Comparison of ENCODE assay signal across 8 mouse cellular contexts in genomic region chr19:4942551-4943252, GRCm38 (mm10). TPM values are rescaled to one million over a fixed set of nuclear protein-coding genes. Genes with fewer than 3 reads are reported as not detected.
DNase-seq lines count a peak whose midpoint lies in the region; ATAC-seq and TF ChIP-seq lines count a peak whose summit lies in the region.

Peli3 (minus strand) TSS chr19:4943127.

- WGBS in forebrain, embryonic 10.5 days: under 1% methylated on average over 55 of the region's 55 CpGs
- WGBS in heart, embryonic 15.5 days: under 1% methylated on average over 54 of the region's 55 CpGs
- 2% methylated on average over 49 of the region's 55 CpGs for WGBS in liver, embryonic 14.5 days (ENCODE audit: insufficient replicate concordance)
- under 1% methylated on average over 52 of the region's 55 CpGs for WGBS in stomach, embryonic 15.5 days

- peak within 1 kb of the TSS; percentile 52 for H3K9ac ChIP-seq in heart, embryonic 15.5 days
- H3K9ac ChIP-seq in liver, embryonic 14.5 days (replicated peaks): no peak within 1 kb of the TSS
- H3K9ac ChIP-seq in stomach, embryonic 15.5 days: peak within 1 kb of the TSS; percentile 45; the same call in 1 of the 2 replicates

- no peak for TF ChIP-seq EP300 in liver, embryonic 14.5 days (IDR thresholded peaks at IDR 0.05; ENCODE audit: low read depth)

- no peaks in the 10 kb centered on the region for H3K36me3 ChIP-seq in forebrain, embryonic 10.5 days (replicated peaks)
- no peaks in the 10 kb centered on the region for H3K36me3 ChIP-seq in heart, embryonic 15.5 days
- H3K36me3 ChIP-seq in liver, embryonic 14.5 days (replicated peaks; ENCODE audit: control insufficient read depth, insufficient read depth, low read depth): no peaks in the 10 kb centered on the region
- no peaks in the 10 kb centered on the region for H3K36me3 ChIP-seq in stomach, embryonic 15.5 days

- TF ChIP-seq CTCF in liver, embryonic 14.5 days (IDR thresholded peaks at IDR 0.05; ENCODE audit: low read depth): no peak

- peak within 1 kb of the TSS; percentile 57 for H3K4me3 ChIP-seq in brown adipose tissue, adult 24 weeks (ENCODE audit: insufficient read depth, low read depth, low read length)
- peak within 1 kb of the TSS; percentile 83 for H3K4me3 ChIP-seq in forebrain, embryonic 10.5 days
- peak within 1 kb of the TSS; percentile 69 for H3K4me3 ChIP-seq in heart, embryonic 15.5 days
- peak within 1 kb of the TSS; percentile 28 to 50 for H3K4me3 ChIP-seq in liver, embryonic 14.5 days (ENCODE audit: insufficient read depth in 1 of 2, low read depth in 2 of 2, low read length in 2 of 2)
- peak within 1 kb of the TSS; percentile 66 for H3K4me3 ChIP-seq in stomach, embryonic 15.5 days (replicated peaks)

- no peaks in the 10 kb centered on the region for H3K9me3 ChIP-seq in forebrain, embryonic 10.5 days
- no peaks in the 10 kb centered on the region for H3K9me3 ChIP-seq in heart, embryonic 15.5 days (replicated peaks)
- no peaks in the 10 kb centered on the region for H3K9me3 ChIP-seq in liver, embryonic 14.5 days (ENCODE audit: control insufficient read depth, low read length)
- no peaks in the 10 kb centered on the region for H3K9me3 ChIP-seq in stomach, embryonic 15.5 days

- peak; percentile 82 for DNase-seq in CD4-positive helper T cell, adult 2 months (ENCODE audit: low read depth, low spot score)
- DNase-seq in forebrain, embryonic 10.5 days (ENCODE audit: extremely low spot score, low spot score): peak; percentile 83
- peak; percentile 83 to 90 for DNase-seq in kidney, postnatal 25 days
- peak; percentile 42 to 56 (median 45) for DNase-seq in liver, embryonic 14.5 days (ENCODE audit: low read depth in 3 of 3, low spot score in 3 of 3)
- peak; percentile 88 for DNase-seq in neural tube, embryonic 10.5 days (ENCODE audit: extremely low spot score, low spot score)

- ATAC-seq in heart, embryonic 15.5 days (replicated peaks; ENCODE audit: insufficient number of reproducible peaks, insufficient read depth, low FRiP score, low read depth): peak; percentile 92
- peak; percentile 91 for ATAC-seq in liver, embryonic 14.5 days (ENCODE audit: insufficient read depth)
- ATAC-seq in stomach, embryonic 15.5 days (ENCODE audit: insufficient read depth, low FRiP score, low read depth): peak; percentile 97

- H3K4me1 ChIP-seq in brown adipose tissue, adult 24 weeks (ENCODE audit: control insufficient read depth, insufficient read depth, insufficient read length, low read length): no peaks in the 10 kb centered on the region
- H3K4me1 ChIP-seq in forebrain, embryonic 10.5 days: peaks cover 26% of the 10 kb centered on the region
- H3K4me1 ChIP-seq in heart, embryonic 15.5 days (replicated peaks): peaks cover 9% of the 10 kb centered on the region
- no peaks in the 10 kb centered on the region for H3K4me1 ChIP-seq in liver, embryonic 14.5 days (replicated peaks; ENCODE audit: control insufficient read depth in 2 of 2, insufficient read depth in 2 of 2, low read length in 1 of 2)
- 0 out of 2 replicates have a peak, but pooled peaks cover 5% of the 10 kb centered on the region for H3K4me1 ChIP-seq in stomach, embryonic 15.5 days

- H3K4me2 ChIP-seq in heart, embryonic 15.5 days: peak within 1 kb of the TSS; percentile 98
- peak within 1 kb of the TSS; percentile 69 for H3K4me2 ChIP-seq in liver, embryonic 14.5 days (ENCODE audit: low read depth)
- H3K4me2 ChIP-seq in stomach, embryonic 15.5 days: peak within 1 kb of the TSS; percentile 96

- H3K27me3 ChIP-seq in forebrain, embryonic 10.5 days (ENCODE audit: poor library complexity, severe bottlenecking): peaks cover 35% of the 10 kb centered on the region
- H3K27me3 ChIP-seq in heart, embryonic 15.5 days: peaks cover 28% of the 10 kb centered on the region
- peaks cover 25% of the 10 kb centered on the region for H3K27me3 ChIP-seq in liver, embryonic 14.5 days (ENCODE audit: control insufficient read depth, insufficient read depth, low read length)
- 0 out of 2 replicates have a peak, but pooled peaks cover 4% of the 10 kb centered on the region for H3K27me3 ChIP-seq in stomach, embryonic 15.5 days (replicated peaks)

- H3K27ac ChIP-seq in brown adipose tissue, adult 24 weeks (replicated peaks; ENCODE audit: low read depth, low read length): no peak within 1 kb of the TSS
- H3K27ac ChIP-seq in forebrain, embryonic 10.5 days: peak within 1 kb of the TSS; percentile 77
- H3K27ac ChIP-seq in heart, embryonic 15.5 days: no peak within 1 kb of the TSS
- H3K27ac ChIP-seq in liver, embryonic 14.5 days: no peak within 1 kb of the TSS
- H3K27ac ChIP-seq in stomach, embryonic 15.5 days: no peak within 1 kb of the TSS

RNA-seq across cellular contexts. Expression of gene Peli3, which starts in this region (rescaled TPM):
- polyA plus RNA-seq in brown adipose tissue, adult 24 weeks (2012; ENCODE audit: insufficient read depth, insufficient read length, missing spikeins): 1.4 and 3.8 TPM in 2 replicates
- polyA plus RNA-seq in forebrain, embryonic 10.5 days (2016; fragmentation: Nextera tagmentation; extraction: Ambion mirVana): 1.4 and 1.7 TPM in 2 replicates
- polyA plus RNA-seq in heart, embryonic 15.5 days (2015; fragmentation: Nextera tagmentation; extraction: Ambion mirVana): 0.38 and 0.52 TPM in 2 replicates
- polyA plus RNA-seq in liver, embryonic 14.5 days (2012; rRNA removed): 0.03 and 0.06 TPM in 2 replicates
- polyA plus RNA-seq in liver, embryonic 14.5 days (2014; fragmentation: Nextera tagmentation; extraction: Ambion mirVana): 0.24 TPM in 1 of 2 replicates, not detected in the other
- 1.7 and 1.9 TPM in 2 replicates for polyA plus RNA-seq in stomach, embryonic 15.5 days (2015; fragmentation: Nextera tagmentation; extraction: Ambion mirVana)

Comparison
In these comparisons a context has a peak if more than half of its experiments do, and no peak if none do; other contexts are left out.
1. Peak in ATAC-seq, H3K4me3 ChIP-seq, H3K9ac ChIP-seq and H3K4me2 ChIP-seq in heart, embryonic 15.5 days; RNA of the gene not detected or under 1 TPM.
2. Peak in DNase-seq, ATAC-seq, H3K4me3 ChIP-seq and H3K4me2 ChIP-seq in liver, embryonic 14.5 days; RNA of the gene not detected or under 1 TPM.